Mouse (Mus musculus) frontal cortex, postnatal 36 days (tissue): ENCODE results near the gene Lsm14b.
A peak's percentile ranks its signal among the peaks of the same experiment; 100 is the strongest.

Experiments
- DNase-seq, 2 experiments: peaks; one replicate each; pipeline ENCODE4 v3.0.0; 2022; ENCODE audit warnings: low spot score in 2 of 2

The Lsm14b gene

GRCm38 (mm10) chr2:180024401-180025098, at the start of gene Lsm14b:
TSS of gene Lsm14b (plus strand) at chr2:180024987.
- peak; percentile 98 to 99 for DNase-seq

DNA sequence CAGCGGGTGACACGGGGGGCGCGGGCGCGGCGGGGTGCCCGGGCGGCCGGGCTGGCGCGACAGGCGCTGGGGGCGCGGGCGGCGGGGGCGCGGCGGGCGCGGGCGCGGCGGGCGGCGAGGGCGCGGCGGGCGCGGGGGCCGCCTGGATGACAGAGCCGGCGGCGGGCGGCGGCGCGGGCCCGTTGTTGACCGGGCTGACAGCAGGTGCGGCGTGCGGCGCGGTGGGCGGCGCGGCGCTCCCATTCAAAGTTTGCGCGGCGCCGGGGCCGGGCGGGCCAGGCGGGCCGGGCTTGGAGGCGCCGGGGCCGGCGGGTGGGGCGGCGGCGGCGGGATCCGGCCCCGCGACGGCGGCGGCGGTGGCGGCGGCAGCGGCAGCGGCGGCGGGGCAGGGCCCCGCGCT, 48.9 kb upstream of the Lsm14b start:
- DNase-seq, result no peak

- DNase-seq, result no peak
These were observed 48.5 kb upstream of the Lsm14b start for GRCm38 (mm10) chr2:179976295-179976627.

DNA sequence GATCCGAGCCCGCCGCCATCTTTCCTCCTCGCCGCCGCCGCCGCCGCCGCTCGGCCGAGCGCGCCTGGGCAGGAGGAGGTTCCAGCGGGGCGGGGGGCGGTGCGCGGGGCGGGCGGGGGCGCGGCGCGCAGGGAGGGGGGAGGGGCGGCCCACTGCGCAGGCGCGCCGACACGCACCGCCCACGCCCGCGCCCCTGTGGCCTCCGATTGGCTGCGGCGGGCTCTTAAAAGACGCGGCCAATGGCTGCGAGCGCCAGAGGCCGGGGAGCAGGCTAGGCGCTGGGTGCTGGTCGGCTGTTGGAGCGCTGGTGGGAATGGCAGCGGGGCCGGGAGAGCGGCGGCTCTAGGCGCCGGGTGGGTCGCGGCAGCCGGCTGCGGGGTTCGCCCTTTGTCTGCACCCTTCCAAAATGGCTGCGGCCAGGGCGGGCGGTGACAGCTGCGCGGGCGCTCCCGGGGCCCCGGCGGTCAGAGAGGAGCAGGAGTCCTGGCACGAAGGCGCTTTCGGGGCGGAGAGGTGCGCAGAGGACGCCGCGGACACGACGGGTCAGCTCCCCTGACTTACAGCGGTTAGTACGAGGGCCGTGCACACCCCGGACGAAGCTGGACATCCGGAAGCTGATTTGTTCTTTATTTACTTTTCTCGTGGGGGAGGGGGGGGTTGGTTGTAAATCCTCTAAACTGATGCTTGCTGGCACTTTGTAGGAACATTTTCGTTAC, 48.0 kb upstream of the Lsm14b start, which contains the start of gene Taf4:
Gene Taf4, minus strand, starts transcription at position 19 of the 716 bp plus-strand sequence.
- peak; percentile 86 to 90 for DNase-seq

DNA sequence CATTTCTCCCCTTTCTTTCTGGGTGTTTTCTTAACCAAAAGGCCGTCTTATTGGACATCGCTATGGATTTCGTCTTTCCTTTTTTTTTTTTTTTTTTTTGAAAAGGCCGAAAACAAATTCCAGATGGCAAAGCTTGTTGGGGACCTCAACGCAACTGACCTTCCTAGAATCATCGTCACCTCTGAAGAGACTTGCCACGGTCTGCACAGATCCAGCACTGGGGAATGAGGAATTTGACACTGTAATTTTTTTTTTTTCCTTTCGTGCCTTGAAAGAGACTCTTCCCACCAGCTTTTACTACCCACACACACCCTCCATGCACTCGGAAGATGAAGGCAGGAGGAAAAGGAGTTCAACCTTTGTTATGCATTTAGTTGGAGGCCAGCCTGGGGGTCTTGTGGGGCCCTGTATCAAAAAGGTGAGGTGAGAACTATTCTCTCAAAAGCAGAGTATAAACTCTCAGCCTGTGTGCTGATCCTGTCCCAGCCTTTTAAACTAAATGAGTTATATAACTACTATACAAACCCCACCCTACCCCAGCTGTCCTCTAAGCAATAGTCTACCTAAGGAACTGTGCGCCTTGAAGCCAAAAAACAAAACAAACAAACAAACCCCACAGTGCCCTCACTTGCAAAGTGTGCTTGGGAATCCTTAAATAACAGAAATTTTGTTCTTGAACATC, 47.3 kb upstream of the Lsm14b start:
- DNase-seq, result peak; percentile 50 to 62

DNA sequence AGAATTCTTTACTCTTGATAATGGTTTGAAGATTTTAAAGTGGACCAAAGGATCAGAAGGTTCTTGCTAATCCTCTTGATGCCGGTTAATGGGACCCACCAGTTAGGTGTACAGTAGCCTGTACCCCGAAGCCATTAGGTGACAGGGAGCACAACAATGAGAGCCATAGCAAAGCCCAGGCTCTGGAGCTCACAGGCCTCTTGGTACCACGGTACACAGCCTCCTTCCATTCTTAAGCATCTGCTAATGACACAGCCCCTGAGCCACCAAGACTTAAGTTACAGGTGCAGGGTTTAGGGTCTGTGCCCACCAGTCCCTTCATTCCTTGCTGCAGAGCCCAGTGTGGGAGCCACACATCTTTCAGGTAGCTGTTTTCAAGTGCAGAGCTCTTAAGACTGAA, 46.5 kb upstream of the Lsm14b start:
- DNase-seq, result no peak

GRCm38 (mm10) chr2:179979836-179980235, 45.0 kb upstream of the Lsm14b start:
- peak in 1 of 2 experiments; percentile 55 for DNase-seq

- no peak for DNase-seq
These were observed 44.2 kb upstream of the Lsm14b start for GRCm38 (mm10) chr2:179980616-179981015.

DNA sequence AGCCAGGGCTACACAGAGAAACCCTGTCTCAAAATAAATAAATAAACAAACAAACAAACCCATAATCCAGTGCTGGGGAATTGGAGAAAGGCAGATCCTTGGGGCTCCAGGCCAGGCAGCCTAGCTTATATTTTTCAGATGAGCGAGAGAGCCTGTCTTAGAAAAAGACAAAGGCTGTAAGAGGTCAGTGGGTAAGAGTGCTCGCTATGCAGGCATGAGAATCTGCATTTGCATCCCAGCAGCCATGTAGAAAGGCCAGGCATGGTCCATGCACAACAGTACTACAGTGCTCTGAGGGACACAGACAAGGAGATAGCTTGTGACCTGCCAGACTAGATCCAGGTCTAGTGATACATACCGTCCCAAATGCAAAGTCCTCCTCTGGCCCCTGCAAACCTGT, 42.1 kb upstream of the Lsm14b start:
- no peak for DNase-seq

- no peak for DNase-seq
These were observed 40.0 kb upstream of the Lsm14b start for GRCm38 (mm10) chr2:179984830-179985229.

DNA sequence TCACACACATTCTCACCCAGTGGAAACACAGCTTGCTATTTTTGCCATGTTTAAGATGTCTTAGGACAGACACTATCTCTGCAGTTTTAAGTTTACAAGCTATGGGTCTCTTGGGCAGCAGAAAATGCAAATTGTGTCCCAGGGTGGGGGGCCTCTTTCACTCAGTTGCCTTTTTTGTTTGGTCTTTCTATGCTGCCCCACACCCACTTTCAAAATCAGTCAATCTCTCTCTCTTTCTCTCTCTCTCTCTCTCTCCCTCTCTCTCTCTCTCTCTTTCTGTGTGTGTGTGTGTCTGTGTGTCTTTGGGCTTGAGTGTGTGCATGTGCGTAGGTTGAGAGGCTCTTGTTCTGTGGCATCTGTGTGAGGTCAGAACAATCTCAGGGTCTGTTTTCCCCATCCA, 39.1 kb upstream of the Lsm14b start:
- no peak for DNase-seq

GRCm38 (mm10) chr2:179986437-179987022, 38.3 kb upstream of the Lsm14b start:
- no peak for DNase-seq

DNA sequence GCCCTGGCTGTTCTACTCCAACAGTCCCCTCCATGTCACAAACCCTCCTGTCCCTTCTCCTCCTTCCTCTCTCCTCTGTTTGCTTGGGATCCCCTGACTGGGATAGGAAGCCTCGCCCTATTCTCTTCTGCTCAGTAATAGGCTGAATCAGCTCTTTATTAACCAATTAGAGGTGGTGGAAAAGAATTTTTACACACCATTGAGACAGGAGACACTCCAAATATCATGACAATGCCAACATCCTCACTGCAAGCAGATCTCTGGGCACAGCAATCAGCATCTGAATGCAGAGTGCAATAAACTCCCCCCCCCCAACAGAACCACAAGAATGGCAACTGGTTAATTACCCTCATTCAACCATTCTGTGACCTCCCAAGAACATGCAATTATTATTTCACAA, 35.7 kb upstream of the Lsm14b start:
- no peak for DNase-seq

GRCm38 (mm10) chr2:179993071-179993470, 31.7 kb upstream of the Lsm14b start:
- DNase-seq, result no peak

DNA sequence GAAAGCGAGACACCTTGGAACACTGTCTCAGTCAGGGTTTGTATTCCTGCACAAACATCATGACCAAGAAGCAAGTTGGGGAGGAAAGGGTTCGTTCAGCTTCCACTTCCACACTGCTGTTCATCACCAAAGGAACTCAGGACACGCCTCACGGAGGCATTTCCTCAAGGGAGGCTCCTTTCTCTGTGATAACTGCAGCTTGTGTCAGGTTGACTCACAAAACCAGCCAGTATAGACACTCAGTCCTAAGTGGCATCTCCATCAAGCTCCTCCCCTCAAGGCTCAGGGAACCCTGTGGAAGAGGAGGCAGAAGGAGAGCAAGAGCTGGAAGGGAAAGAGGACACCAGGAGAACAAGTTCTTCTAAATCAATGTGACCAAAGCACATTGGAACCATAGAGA, 26.4 kb upstream of the Lsm14b start:
- DNase-seq, result no peak

DNA sequence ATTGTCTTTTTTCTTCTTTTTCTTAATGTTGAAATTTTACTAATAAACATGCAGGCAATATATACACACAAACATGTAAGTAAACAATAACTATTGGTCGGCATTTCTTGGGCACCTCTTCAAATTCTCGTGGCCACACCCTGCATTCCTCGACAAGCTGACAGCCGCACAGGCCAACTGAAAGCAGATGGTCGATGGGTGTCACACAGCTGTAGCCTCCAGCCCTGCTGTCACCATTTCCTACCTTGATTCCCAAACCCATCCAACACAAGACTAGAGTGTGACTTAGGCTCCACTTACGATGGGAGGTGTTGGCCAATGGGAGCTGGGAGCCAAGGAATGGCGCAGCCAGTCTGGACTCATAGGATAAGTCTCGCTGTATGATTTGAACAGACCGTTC, 23.2 kb upstream of the Lsm14b start:
- no peak for DNase-seq

GRCm38 (mm10) chr2:180005656-180006351, 19.0 kb upstream of the Lsm14b start:
- no peak for DNase-seq

DNA sequence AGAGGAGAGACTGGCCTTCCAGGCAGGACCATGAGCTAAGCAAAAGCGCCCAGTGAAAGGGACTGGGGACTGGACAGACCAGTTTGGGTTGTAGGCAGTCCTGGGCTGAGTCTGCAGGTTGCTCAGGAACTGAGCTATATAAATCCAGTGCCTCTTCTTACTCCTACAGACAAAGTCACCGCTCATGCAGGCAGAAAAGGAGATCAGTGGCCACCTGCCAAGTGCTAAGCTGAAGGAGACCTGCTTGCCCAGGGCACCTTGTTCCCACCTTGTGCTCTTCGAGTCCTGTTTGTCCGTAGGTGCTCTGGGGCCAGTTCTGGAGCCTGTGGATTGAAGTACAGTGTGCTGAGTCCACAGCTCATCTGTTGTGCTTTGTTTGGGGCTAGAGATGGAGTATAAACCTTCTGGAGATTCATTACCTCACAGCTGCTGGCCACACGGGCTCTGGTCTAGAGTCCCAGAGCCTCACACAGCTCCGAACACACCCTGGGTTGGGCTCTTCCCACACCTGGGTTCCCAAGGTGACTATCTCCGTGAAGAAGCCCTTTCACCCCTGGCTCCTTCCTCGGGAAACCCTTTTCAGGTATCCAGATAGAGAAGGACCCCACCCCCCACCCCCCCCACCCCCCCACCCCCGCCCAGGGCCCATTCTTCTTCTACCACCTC, 18.3 kb upstream of the Lsm14b start:
- DNase-seq, result no peak

DNA sequence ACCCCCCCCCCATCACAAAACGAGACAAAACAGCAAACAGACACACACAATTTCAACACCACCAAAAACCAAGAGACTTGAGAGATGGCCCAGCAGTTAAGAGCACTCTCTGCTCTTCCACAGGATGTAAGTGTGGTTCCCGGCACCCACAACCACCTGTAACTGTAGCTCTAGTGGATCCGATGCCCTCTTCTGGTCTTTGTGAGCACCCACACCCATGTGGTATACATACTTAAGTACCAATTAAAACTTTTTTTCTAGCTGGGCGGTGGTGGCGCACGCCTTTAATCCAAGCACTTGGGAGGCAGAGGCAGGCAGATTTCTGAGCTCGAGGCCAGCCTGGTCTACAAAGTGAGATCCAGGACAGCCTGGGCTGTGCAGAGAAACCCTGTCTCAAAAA, 14.1 kb upstream of the Lsm14b start:
- no peak for DNase-seq

GRCm38 (mm10) chr2:180011370-180011769, 13.4 kb upstream of the Lsm14b start:
- no peak for DNase-seq

GRCm38 (mm10) chr2:180013686-180014085, 11.1 kb upstream of the Lsm14b start:
- no peak for DNase-seq
